Mouse (Mus musculus): ENCODE results near the gene Fcrla. TPM values are rescaled to one million over a fixed set of nuclear protein-coding genes. Genes with fewer than 3 reads are reported as not detected.
"Not testable (repeated sequence)": the region's sequence is repeated elsewhere in the genome, so short reads cannot be mapped to it uniquely, and the experiment has no call there.

The Fcrla gene
- polyA plus RNA-seq, 1 experiment = 142 TPM

GRCm38 (mm10) chr1:170958225-170958624 lies 30.8 kb upstream of the Fcrla start:
- peaks cover 12% of the 10 kb centered on the region for H3K36me3 ChIP-seq (ENCODE audit: control insufficient read depth, insufficient read depth, low read length)
- H3K4me3 ChIP-seq (ENCODE audit: extremely low read depth, insufficient read depth, insufficient read length) = no peak overlapping the region
- H3K4me1 ChIP-seq (ENCODE audit: control insufficient read depth, insufficient read depth, insufficient read length) = peaks cover 3% of the 10 kb centered on the region; the same call in 1 of the 2 replicates

GRCm38 (mm10) chr1:170953192-170953591 lies 25.8 kb upstream of the Fcrla start:
- 63% methylated on average over 2 of the region's 2 CpGs for WGBS
- no peaks in the 10 kb centered on the region for H3K27me3 ChIP-seq (ENCODE audit: control insufficient read depth, insufficient read depth, low read length)
- no peaks in the 10 kb centered on the region for H3K36me3 ChIP-seq (ENCODE audit: control insufficient read depth, insufficient read depth, low read length)
- H3K27ac ChIP-seq (ENCODE audit: insufficient read depth, low read length) = no peak overlapping the region
- no peak for DNase-seq (ENCODE audit: low read depth in 1 of 2, low spot score in 2 of 2)
- no peaks in the 10 kb centered on the region for H3K4me1 ChIP-seq (ENCODE audit: control insufficient read depth, insufficient read depth, insufficient read length)
- no peak overlapping the region for H3K4me3 ChIP-seq (ENCODE audit: extremely low read depth, insufficient read depth, insufficient read length)
- TF ChIP-seq POLR2A (IDR thresholded peaks at IDR 0.05; ENCODE audit: low read depth, low read length) = no peak
- no peak for TF ChIP-seq CTCF (IDR thresholded peaks at IDR 0.05; ENCODE audit: extremely low read depth, insufficient read depth, insufficient read length, insufficient replicate concordance)

More at GRCm38 (mm10) chr1:170958225-170958624, 30.8 kb upstream of the Fcrla start:
- Histone ChIP-seq H3K27ac (ENCODE audit: insufficient read depth, low read length) (no peak overlapping the region), H3K27me3 (ENCODE audit: control insufficient read depth, insufficient read depth, low read length) (no peaks in the 10 kb centered on the region)
- WGBS = 42% methylated on average over 3 of the region's 3 CpGs
- no peak for TF ChIP-seq POLR2A (IDR thresholded peaks at IDR 0.05; ENCODE audit: low read depth, low read length)
- TF ChIP-seq CTCF (IDR thresholded peaks at IDR 0.05; ENCODE audit: extremely low read depth, insufficient read depth, insufficient read length, insufficient replicate concordance) = no peak
- DNase-seq (ENCODE audit: low read depth in 1 of 2, low spot score in 2 of 2) = no peak

DNA sequence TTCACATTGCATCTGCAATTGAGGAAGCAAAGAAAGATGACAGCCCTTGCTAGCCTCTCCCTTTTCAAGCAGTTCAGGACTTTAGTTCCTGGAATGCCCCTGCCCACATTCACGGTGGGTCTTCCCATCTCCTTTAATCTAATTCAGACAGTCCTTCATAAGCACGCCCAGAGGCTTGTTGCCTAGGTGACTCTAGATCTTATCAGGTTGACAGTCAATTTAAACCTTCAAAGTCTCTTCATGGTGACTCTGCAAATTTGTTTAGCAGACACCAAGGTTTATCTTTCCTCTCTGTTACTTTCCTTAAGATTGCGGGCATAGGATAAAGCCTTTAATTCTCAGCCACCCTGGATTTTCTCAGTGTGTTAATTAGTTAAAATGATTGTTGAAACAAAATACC lies 23.4 kb upstream of the Fcrla start:
- 68% methylated on average over 3 of the region's 3 CpGs for WGBS
- Histone ChIP-seq H3K27ac (ENCODE audit: insufficient read depth, low read length) (no peak overlapping the region), H3K27me3 (ENCODE audit: control insufficient read depth, insufficient read depth, low read length) (no peaks in the 10 kb centered on the region), H3K4me3 (ENCODE audit: extremely low read depth, insufficient read depth, insufficient read length) (no peak overlapping the region), H3K4me1 (ENCODE audit: control insufficient read depth, insufficient read depth, insufficient read length) (no peaks in the 10 kb centered on the region), H3K36me3 (ENCODE audit: control insufficient read depth, insufficient read depth, low read length) (no peaks in the 10 kb centered on the region)
- TF ChIP-seq CTCF (IDR thresholded peaks at IDR 0.05; ENCODE audit: extremely low read depth, insufficient read depth, insufficient read length, insufficient replicate concordance) (no peak), POLR2A (IDR thresholded peaks at IDR 0.05; ENCODE audit: low read depth, low read length) (no peak)
- DNase-seq (ENCODE audit: low read depth in 1 of 2, low spot score in 2 of 2) = no peak

DNA sequence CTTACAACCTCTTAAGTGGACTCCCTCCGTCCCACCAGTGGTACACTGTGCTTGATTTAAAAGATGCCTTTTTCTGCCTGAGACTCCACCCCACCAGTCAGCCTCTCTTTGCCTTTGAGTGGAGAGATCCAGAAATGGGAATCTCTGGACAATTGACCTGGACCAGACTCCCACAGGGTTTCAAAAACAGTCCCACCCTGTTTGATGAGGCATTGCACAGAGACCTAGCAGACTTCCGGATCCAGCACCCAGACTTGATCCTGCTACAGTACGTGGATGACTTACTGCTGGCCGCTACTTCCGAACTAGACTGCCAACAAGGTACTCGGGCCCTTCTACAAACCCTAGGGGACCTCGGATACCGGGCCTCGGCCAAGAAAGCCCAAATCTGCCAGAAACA lies 17.5 kb upstream of the Fcrla start:
- WGBS = 92% methylated on average over 7 of the region's 9 CpGs
- H3K4me1 ChIP-seq (ENCODE audit: control insufficient read depth, insufficient read depth, insufficient read length) = not testable (repeated sequence)

GRCm38 (mm10) chr1:170944151-170944550 lies 16.8 kb upstream of the Fcrla start:
- not testable (repeated sequence) for DNase-seq (ENCODE audit: low read depth in 1 of 2, low spot score in 2 of 2); H3K36me3 ChIP-seq (ENCODE audit: control insufficient read depth, insufficient read depth, low read length); H3K4me1 ChIP-seq (ENCODE audit: control insufficient read depth, insufficient read depth, insufficient read length); H3K27me3 ChIP-seq (ENCODE audit: control insufficient read depth, insufficient read depth, low read length); H3K4me3 ChIP-seq (ENCODE audit: extremely low read depth, insufficient read depth, insufficient read length); H3K27ac ChIP-seq (ENCODE audit: insufficient read depth, low read length)
- 96% methylated on average over 9 of the region's 9 CpGs for WGBS

More for the DNA sequence above, 17.5 kb upstream of the Fcrla start:
- H3K36me3 ChIP-seq (ENCODE audit: control insufficient read depth, insufficient read depth, low read length); H3K27ac ChIP-seq (ENCODE audit: insufficient read depth, low read length); H3K4me3 ChIP-seq (ENCODE audit: extremely low read depth, insufficient read depth, insufficient read length); H3K27me3 ChIP-seq (ENCODE audit: control insufficient read depth, insufficient read depth, low read length); DNase-seq (ENCODE audit: low read depth in 1 of 2, low spot score in 2 of 2): not testable (repeated sequence)

DNA sequence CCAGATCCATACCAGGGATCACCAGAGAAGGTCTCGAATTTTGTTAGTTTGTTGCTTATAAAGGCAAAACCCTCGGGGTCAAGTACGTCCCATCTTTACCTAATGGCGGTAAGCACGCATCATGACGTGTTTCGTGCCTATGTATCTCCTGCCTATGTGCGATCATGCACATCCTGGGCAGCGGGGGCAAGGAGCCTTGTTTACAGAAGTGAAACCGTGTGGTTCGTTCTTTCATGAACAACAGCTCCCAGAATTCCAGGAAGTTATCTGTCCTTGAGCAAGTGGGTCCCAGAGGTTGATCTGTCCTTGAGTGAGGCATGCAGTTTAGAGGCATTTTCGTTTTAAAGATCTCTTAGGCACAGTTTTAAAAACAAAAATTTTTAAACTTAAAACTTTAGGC lies 11.9 kb upstream of the Fcrla start:
- no peaks in the 10 kb centered on the region; the same call in 1 of the 2 replicates for H3K4me1 ChIP-seq (ENCODE audit: control insufficient read depth, insufficient read depth, insufficient read length)
- WGBS = 58% methylated on average over 12 of the region's 12 CpGs
- no peak overlapping the region for H3K4me3 ChIP-seq (ENCODE audit: extremely low read depth, insufficient read depth, insufficient read length)
- peak; percentile 78 to 79 for DNase-seq (ENCODE audit: low read depth in 1 of 2, low spot score in 2 of 2)
- H3K27me3 ChIP-seq (ENCODE audit: control insufficient read depth, insufficient read depth, low read length) = no peaks in the 10 kb centered on the region
- H3K27ac ChIP-seq (ENCODE audit: insufficient read depth, low read length) = peak overlapping the region; percentile 32; the same call in 1 of the 2 replicates
- TF ChIP-seq CTCF (IDR thresholded peaks at IDR 0.05; ENCODE audit: extremely low read depth, insufficient read depth, insufficient read length, insufficient replicate concordance) (no peak), POLR2A (IDR thresholded peaks at IDR 0.05; ENCODE audit: low read depth, low read length) (no peak)
- H3K36me3 ChIP-seq (ENCODE audit: control insufficient read depth, insufficient read depth, low read length) = no peaks in the 10 kb centered on the region

GRCm38 (mm10) chr1:170934383-170934782 lies 7.0 kb upstream of the Fcrla start:
- Histone ChIP-seq H3K4me1 (ENCODE audit: control insufficient read depth, insufficient read depth, insufficient read length) (peaks cover 9% of the 10 kb centered on the region), H3K36me3 (ENCODE audit: control insufficient read depth, insufficient read depth, low read length) (no peaks in the 10 kb centered on the region), H3K27me3 (ENCODE audit: control insufficient read depth, insufficient read depth, low read length) (no peaks in the 10 kb centered on the region), H3K27ac (ENCODE audit: insufficient read depth, low read length) (peak overlapping the region; percentile 79), H3K4me3 (ENCODE audit: extremely low read depth, insufficient read depth, insufficient read length) (no peak overlapping the region)
- DNase-seq (ENCODE audit: low read depth in 1 of 2, low spot score in 2 of 2) = peak in 1 of 2 experiments; percentile 80
- no peak for TF ChIP-seq CTCF (IDR thresholded peaks at IDR 0.05; ENCODE audit: extremely low read depth, insufficient read depth, insufficient read length, insufficient replicate concordance)
- TF ChIP-seq POLR2A (IDR thresholded peaks at IDR 0.05; ENCODE audit: low read depth, low read length) = no peak
- WGBS = 8% methylated on average over 2 of the region's 2 CpGs
